Mouse (Mus musculus): Measurements from ENCODE around the gene Dap.

Dap gene

GRCm38 (mm10) chr15:31262361-31262760 is 38.2 kb downstream of the Dap start:
- DNase-seq (ENCODE audit: low read depth, low spot score) = no peak

GRCm38 (mm10) chr15:31264827-31265226 is 40.7 kb downstream of the Dap start:
- peak; percentile 93 for DNase-seq (ENCODE audit: low read depth, low spot score)

GRCm38 (mm10) chr15:31265404-31265803 is 41.3 kb downstream of the Dap start:
- no peak for DNase-seq (ENCODE audit: low read depth, low spot score)

- DNase-seq (ENCODE audit: low read depth, low spot score) = no peak
Measured at GRCm38 (mm10) chr15:31265845-31266244, 41.7 kb downstream of the Dap start.

GRCm38 (mm10) chr15:31268148-31268547 is 44.0 kb downstream of the Dap start:
- DNase-seq (ENCODE audit: low read depth, low spot score) = no peak

- no peak for DNase-seq (ENCODE audit: low read depth, low spot score)
Measured at GRCm38 (mm10) chr15:31269558-31269957, 45.4 kb downstream of the Dap start.

- peak; percentile 38 for DNase-seq (ENCODE audit: low read depth, low spot score)
Measured at GRCm38 (mm10) chr15:31272695-31273094, 48.6 kb downstream of the Dap start.

GRCm38 (mm10) chr15:31273509-31273908 is 49.4 kb downstream of the Dap start:
- DNase-seq (ENCODE audit: low read depth, low spot score) = no peak

GRCm38 (mm10) chr15:31278090-31278489 is 54.0 kb downstream of the Dap start:
- DNase-seq (ENCODE audit: low read depth, low spot score) = no peak

GRCm38 (mm10) chr15:31279120-31279519 is 55.0 kb downstream of the Dap start:
- no peak for DNase-seq (ENCODE audit: low read depth, low spot score)

- DNase-seq (ENCODE audit: low read depth, low spot score) = no peak
Measured at GRCm38 (mm10) chr15:31279577-31280004, 55.5 kb downstream of the Dap start.

- no peak for DNase-seq (ENCODE audit: low read depth, low spot score)
Measured at GRCm38 (mm10) chr15:31280059-31280458, 55.9 kb downstream of the Dap start.

- no peak for DNase-seq (ENCODE audit: low read depth, low spot score)
Measured at GRCm38 (mm10) chr15:31280683-31281082, 56.6 kb downstream of the Dap start.

GRCm38 (mm10) chr15:31281830-31282229 is 57.7 kb downstream of the Dap start:
- DNase-seq (ENCODE audit: low read depth, low spot score) = peak; percentile 43

GRCm38 (mm10) chr15:31282353-31282752 is 58.2 kb downstream of the Dap start:
- no peak for DNase-seq (ENCODE audit: low read depth, low spot score)

GRCm38 (mm10) chr15:31284142-31284541 is 60.0 kb downstream of the Dap start:
- DNase-seq (ENCODE audit: low read depth, low spot score) = no peak

GRCm38 (mm10) chr15:31284922-31285631 is 61.0 kb downstream of the Dap start:
- DNase-seq (ENCODE audit: low read depth, low spot score) = peak; percentile 64

GRCm38 (mm10) chr15:31285695-31286094 is 61.6 kb downstream of the Dap start:
- DNase-seq (ENCODE audit: low read depth, low spot score) = no peak

GRCm38 (mm10) chr15:31292627-31293026 is 68.5 kb downstream of the Dap start:
- DNase-seq (ENCODE audit: low read depth, low spot score) = no peak

GRCm38 (mm10) chr15:31294311-31294710 is 70.2 kb downstream of the Dap start:
- no peak for DNase-seq (ENCODE audit: low read depth, low spot score)

- DNase-seq (ENCODE audit: low read depth, low spot score) = no peak
Measured at GRCm38 (mm10) chr15:31296882-31297776, 73.0 kb downstream of the Dap start.

GRCm38 (mm10) chr15:31297777-31298137 is 73.6 kb downstream of the Dap start:
- DNase-seq (ENCODE audit: low read depth, low spot score) = no peak

Data from brain, adult 2 months (tissue).